Mouse (Mus musculus) CD4-positive, CD25-positive, alpha-beta regulatory T cell, adult 4 months (primary cell): ENCODE data around the gene Dhps. TPM values are rescaled to one million over a fixed set of nuclear protein-coding genes. Genes with fewer than 3 reads are reported as not detected.

Source experiments
- ATAC-seq: one replicate; pipeline ENCODE4 v1.8.0; 2017
- polyA plus RNA-seq, 2 experiments: library from polyadenylated mRNA; unstranded; fragments of 100-300 nt; shearing (Covaris generic); gene quantifications; one replicate each; pipeline ENCODE4 v1.2.1; 2017

The Dhps gene
- polyA plus RNA-seq = 10 to 100 TPM; 42.7 to 45.0 TPM

GRCm38 (mm10) chr8:85071514-85072281, at the start of gene Dhps:
Dhps (plus strand) TSS chr8:85071757.
- ATAC-seq = peak; percentile 91

- no peak for ATAC-seq
These were observed 47.7 kb upstream of the Dhps start for GRCm38 (mm10) chr8:85023846-85024245.

GRCm38 (mm10) chr8:85025098-85025932, 46.2 kb upstream of the Dhps start, which contains the start of gene Asna1:
Asna1 (minus strand) TSS chr8:85025281.
- ATAC-seq = peak; percentile 95

- peak; percentile 59 for ATAC-seq
These were observed 44.7 kb upstream of the Dhps start, which contains the start of gene Trir for GRCm38 (mm10) chr8:85026670-85027515. Trir (plus strand) TSS chr8:85026823.

GRCm38 (mm10) chr8:85027516-85027855, 44.1 kb upstream of the Dhps start:
- ATAC-seq = no peak

- ATAC-seq = no peak
These were observed 43.6 kb upstream of the Dhps start for GRCm38 (mm10) chr8:85027922-85028321.

- ATAC-seq = no peak
These were observed 42.3 kb upstream of the Dhps start for GRCm38 (mm10) chr8:85029271-85029670.

- ATAC-seq = no peak
These were observed 38.8 kb upstream of the Dhps start for GRCm38 (mm10) chr8:85032622-85033311.

- no peak for ATAC-seq
These were observed 37.7 kb upstream of the Dhps start for GRCm38 (mm10) chr8:85033867-85034266.

- ATAC-seq = peak; percentile 48
These were observed 36.8 kb upstream of the Dhps start for GRCm38 (mm10) chr8:85034764-85035163.

- ATAC-seq = no peak
These were observed 36.3 kb upstream of the Dhps start for GRCm38 (mm10) chr8:85035165-85035727.

- ATAC-seq = no peak
These were observed 35.7 kb upstream of the Dhps start for GRCm38 (mm10) chr8:85035728-85036310.

- peak; percentile 20 for ATAC-seq
These were observed 35.2 kb upstream of the Dhps start for GRCm38 (mm10) chr8:85036381-85036717.

GRCm38 (mm10) chr8:85036718-85037365, 34.7 kb upstream of the Dhps start, which contains the start of gene Tnpo2:
Tnpo2 (plus strand) TSS chr8:85036915.
- peak; percentile 91 for ATAC-seq

- no peak for ATAC-seq
These were observed 34.2 kb upstream of the Dhps start for GRCm38 (mm10) chr8:85037366-85037680.

- peak; percentile 31 for ATAC-seq
These were observed 33.7 kb upstream of the Dhps start for GRCm38 (mm10) chr8:85037681-85038531.

GRCm38 (mm10) chr8:85043619-85044018, 27.9 kb upstream of the Dhps start:
- no peak for ATAC-seq

GRCm38 (mm10) chr8:85057367-85057766, 14.2 kb upstream of the Dhps start:
- ATAC-seq = no peak

GRCm38 (mm10) chr8:85059879-85060616, 11.5 kb upstream of the Dhps start, which contains the start of gene Fbxw9:
Fbxw9 (plus strand) TSS chr8:85060055.
- peak; percentile 99 for ATAC-seq
